Mouse (Mus musculus) liver, adult (tissue): Measurements from ENCODE around the gene Gm49396.

ENCODE experiments used
- GATA4 ChIP-seq: IDR thresholded peaks from 2 replicates; pipeline ENCODE4 v1.6.1; 2014; ENCODE audit warnings: mild to moderate bottlenecking, low read length; ENCODE audit not compliant: insufficient replicate concordance

Gm49396 gene

DNA sequence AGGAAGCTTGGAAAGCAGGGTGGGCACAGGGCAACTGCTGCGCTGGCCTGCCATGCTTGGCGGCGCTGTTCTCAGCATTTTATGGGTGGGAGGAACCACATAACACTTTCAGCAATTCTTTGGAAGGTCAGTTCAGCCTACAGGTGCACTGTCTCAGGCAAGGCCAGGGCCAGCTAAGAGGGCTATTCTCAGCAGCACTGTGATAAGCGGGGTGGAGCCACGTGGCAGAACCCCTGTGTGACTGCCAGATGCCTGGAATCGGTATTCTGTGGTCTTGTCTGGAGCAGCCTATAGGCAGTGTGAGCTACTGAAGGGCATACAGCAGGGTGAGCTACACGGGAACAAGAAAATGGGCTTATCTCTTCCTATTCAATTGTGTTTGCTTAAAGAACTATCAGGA is 46.9 kb downstream of the Gm49396 start:
- no peak for TF ChIP-seq GATA4

DNA sequence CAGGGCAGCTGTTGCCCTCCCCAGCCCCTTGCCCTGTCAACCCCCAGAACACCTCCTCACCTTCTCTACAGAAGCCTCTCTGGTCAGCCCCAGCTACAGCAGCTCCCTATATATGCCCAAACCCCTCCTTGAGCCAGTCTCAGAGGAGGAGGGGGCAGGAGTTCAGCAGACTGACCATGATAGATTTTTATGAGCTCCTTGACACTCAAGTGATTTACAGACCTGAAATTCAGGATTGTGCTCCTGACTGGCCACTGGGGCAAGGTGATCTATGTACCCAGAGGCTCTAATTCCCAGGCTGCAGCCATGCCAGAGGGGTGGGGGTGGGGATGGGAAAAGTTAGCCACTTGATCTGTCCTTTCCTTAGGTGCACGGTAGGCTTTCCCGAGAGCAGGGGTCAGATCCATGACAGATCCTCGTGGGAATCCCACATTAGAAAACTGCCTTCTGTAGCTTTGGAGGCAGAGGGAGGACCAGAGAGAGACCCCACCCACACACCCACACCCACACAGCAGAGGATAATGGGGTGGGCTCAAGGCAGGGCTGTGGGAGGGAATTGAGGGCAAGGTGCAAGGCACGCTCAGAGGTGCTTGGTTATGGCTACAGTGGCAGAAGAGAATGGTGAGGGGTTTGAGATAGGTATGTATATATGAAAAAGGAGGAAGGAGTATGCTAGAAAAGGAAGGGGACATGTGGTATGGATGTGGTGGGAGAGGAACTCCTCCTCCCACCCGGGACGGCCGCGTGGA is 49.7 kb downstream of the Gm49396 start, which contains the start of gene Upk1a:
Upk1a (minus strand) TSS at position 194 of the 749 bp plus-strand sequence.
- TF ChIP-seq GATA4: no peak

DNA sequence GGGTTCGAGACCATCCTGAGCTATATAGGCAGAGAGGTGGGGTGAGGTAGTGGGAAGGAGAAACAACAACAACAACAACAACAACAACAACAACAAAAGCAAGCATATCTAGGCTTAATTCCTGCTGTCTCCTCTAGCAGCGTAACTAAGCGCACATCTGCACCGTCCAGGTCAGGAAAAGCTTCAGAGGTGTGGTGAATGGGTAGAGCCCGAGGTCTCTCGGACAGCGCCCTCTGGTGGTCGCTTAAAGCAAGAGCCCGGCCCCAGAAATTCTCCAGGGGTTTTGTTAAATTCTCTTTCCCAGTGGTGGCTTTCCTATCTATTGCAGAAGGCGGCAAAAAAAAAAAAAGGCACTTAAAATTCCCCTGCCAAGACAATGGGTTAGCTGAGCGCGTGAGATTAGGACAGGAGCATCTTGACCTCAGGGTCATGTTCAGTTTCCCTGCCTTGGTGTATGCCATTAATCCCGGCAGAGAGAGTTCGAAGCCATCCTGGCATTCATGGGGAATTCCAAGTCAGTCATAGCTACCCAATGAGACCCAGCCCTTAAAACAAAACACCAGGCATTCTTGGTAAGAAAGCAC is 50.5 kb downstream of the Gm49396 start:
- TF ChIP-seq GATA4: no peak

DNA sequence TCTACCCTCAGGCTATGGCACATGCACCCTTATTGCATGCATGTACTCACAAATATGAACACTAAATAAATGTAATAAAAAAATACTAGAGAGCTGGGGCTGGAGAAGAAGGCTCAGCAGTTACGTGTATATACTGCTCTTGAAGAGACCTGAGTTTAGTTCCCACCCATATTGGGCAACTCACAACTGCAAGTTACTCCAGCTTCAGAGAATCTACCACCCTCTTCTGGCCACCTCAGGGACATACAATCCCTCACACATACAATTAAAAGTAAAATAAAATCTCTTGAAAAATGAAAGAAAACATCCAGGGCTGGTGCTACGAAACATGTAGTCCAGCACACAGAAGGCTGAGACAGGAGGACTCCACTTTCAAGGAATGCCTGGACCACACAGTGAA is 51.3 kb downstream of the Gm49396 start:
- TF ChIP-seq GATA4: no peak

DNA sequence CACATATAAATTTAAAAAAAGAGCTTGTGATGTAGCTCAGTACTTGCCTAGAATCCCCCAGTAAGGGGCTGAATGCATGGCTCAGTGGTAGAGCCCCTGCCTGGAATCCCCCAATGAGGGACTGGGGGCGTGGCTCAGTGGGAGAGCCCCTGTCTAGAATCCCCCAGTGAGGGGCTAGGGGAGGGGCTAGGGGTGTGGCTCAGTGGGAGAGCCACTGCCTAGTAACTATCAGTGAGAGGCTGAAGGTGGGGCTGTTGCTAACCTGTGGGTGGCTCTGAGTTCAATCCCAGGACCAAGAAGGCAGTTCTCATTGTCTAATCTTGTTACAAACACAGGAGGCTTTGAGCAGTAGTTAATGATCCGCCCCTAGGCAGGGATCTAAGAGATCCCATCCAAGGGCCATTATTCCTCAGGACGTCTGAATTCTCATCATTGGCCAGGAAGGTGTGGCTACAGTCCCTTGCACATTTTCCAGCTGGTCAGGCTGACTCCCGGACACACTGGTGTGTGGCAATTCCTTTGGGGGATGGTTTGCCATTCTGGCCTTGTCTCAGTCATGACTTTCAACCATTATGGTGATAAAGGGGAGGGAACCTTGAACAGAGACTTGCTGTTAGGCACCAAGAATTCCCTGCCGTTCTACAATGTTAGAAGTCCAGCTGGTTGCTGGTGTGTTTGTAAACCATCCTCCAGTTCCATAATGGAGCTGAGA is 52.1 kb downstream of the Gm49396 start:
- no peak for TF ChIP-seq GATA4
